Mouse (Mus musculus): ENCODE measurements around the gene Cdip1.

GRCm38 (mm10) chr16:4711173-4711572 lies 78.9 kb downstream of the Cdip1 start:
- TF ChIP-seq IRF4 (IDR thresholded peaks at IDR 0.05; ENCODE audit: low read depth, low read length) (no peak), HCFC1 (IDR thresholded peaks at IDR 0.05; ENCODE audit: low read depth, low read length) (no peak), POLR2A (IDR thresholded peaks at IDR 0.05; ENCODE audit: low read depth, low read length) (no peak), EP300 (IDR thresholded peaks at IDR 0.05; ENCODE audit: low read length) (no peak), MYC (IDR thresholded peaks at IDR 0.05; ENCODE audit: low read depth, low read length) (no peak), USF1 (IDR thresholded peaks at IDR 0.05; ENCODE audit: low read depth, low read length) (no peak), MAX (IDR thresholded peaks at IDR 0.05; ENCODE audit: low read length) (no peak), CTCF (conservative IDR thresholded peaks at IDR 0.05 in 1 of 2, IDR thresholded peaks at IDR 0.05 in 1 of 2; ENCODE audit: low read depth in 2 of 2, low read length in 2 of 2) (no peak), MEF2A (IDR thresholded peaks at IDR 0.05; ENCODE audit: borderline replicate concordance, low read depth, low read length) (no peak), SMC3 (IDR thresholded peaks at IDR 0.05; ENCODE audit: low read depth, low read length) (no peak)

Data from CH12.LX (cell line).